Mouse (Mus musculus): ENCODE results near the gene Kcnh2.
"Not testable (repeated sequence)": the region's sequence is repeated elsewhere in the genome, so short reads cannot be mapped to it uniquely, and the experiment has no call there.

Gene Kcnh2

DNA sequence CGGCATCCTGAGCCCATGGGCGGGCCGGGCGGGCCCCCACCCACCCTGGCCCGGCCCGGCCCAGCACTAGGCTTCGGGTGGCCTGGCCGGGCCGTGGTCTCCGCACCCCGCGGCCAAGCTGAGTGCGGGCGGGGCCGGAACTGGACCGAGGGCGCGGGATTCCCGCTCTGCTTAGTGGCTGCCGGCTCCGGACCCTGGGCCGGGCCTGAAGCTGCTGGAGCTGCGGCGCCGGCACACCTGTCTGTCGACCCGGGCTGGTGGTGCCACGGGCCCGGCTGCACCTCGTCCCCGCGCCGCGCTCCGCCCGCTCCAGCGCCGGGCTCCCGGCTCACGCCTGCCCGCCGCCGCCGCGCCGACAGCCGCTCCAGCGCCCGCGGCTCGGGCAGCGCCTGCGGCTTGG, at the start of gene Kcnh2:
Gene Kcnh2 (minus strand): TSS at position 327 of the 400 bp plus-strand sequence.
- no peak for DNase-seq

DNA sequence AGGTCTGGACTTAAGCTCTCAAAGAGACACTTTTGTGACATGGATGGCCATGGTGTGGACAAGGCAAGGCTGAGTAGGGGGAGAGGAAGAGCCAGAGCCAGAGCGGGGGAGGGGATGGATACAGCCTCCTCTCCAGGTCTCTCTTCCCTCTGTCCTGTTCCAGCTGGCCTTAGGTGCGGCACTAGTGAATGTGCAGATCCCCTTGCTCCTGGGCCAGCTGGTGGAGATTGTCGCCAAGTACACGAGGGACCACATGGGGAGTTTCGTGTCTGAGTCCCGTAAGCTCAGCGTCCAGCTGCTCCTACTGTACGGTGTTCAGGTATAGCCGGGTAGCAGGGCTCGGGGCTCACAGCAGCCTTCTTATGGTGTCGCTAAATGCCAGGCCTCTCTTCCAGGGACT, 49.0 kb upstream of the Kcnh2 start:
- DNase-seq: no peak

DNA sequence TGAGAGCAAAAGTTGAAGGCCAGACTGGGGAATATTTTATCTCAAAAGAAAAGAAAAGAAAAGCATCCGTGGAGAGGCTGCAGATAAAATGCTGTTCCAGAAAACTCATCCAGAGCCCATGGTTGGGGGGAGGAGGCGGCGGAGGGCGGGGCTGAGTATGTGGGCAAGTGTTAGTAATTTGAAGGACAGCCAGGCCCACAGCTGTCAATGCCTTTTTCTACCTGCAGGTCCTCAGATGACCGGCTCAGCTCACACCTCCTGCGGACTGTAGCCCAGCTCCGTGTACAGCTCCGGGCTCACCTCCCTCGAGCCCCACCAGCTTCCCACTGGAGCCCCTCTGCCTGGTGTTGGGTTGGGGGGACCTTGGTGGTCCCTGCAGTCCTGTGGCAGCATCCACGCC, 48.3 kb upstream of the Kcnh2 start:
- no peak for DNase-seq

DNA sequence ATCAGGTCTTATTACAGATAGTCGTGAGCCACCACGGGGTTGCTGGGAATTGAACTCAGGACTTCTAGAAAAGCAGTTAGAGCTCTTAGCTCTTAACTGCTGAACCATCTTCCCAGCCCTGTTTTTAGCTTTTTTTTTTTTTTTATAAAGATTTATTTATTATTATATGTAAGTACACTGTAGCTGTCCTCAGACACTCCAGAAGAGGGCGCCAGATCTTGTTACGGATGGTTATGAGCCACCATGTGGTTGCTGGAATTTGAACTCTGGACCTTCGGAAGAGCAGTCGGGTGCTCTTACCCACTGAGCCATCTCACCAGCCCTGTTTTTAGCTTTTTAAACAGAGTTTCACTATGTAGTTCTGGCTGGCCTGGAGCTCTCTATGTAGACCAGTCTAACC, 44.9 kb upstream of the Kcnh2 start:
- DNase-seq: not testable (repeated sequence)

DNA sequence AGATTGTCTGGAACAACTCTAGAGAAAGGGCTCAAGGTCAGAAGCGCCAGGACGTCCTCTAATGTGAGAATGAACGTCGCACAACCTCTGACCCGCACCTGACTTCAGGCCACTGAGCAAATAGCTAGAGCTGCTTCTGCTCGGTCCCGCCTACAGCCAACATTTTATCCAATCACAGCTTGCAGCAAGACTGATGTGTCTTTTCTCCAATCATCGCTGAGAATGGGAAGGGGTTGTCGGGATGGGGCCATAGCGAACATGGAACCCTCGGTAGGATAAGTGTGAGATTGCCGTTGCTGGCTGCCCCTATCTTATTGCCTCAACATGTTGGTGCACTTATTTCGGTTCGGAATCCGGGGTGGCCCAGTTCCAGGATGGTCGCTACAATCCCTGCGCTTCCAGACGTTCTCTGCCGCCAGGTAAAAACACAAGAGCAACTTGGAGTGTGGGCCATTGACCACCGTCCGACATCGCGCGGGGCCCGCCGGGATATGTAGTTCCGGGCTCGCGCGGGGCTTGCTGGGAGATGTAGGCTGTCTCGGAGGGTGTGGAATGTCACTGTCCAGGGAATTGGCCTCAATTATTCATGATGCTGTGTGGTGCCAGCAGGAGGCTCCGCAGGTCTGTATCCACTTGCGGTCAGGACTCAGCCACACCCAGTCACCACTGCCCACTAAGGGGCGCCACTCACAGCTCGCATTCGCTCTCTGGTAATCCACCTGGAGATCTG, 42.9 kb upstream of the Kcnh2 start:
- DNase-seq: peak; percentile 96

DNA sequence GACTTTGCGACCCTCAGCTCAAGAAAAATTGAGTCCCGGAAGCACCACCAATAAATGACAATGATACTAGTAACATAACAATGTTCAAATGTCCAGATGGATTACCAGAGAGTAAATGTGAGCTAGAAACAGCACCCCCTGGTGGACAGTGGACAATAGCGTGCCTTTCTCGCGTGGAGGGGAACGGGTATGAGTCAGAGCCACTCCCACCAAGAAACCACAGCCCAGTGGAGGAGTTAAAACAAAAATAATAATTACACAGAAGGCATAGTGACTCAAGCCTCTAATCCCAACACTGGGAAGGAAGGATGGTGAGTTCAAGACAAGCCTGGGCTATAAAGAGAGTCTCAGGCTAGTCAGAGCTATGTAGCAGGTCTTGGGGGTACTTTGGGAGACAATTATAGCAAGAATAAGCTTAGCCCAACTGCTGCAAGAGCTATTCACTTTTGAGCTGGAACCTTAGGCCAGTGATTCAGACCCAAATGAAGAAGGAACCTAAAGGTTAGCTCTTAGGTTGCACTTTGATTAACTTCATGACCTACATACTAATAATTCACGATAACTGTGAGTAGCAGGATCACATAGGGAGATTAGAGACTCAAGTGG, 42.1 kb upstream of the Kcnh2 start, which contains the start of gene Abcb8:
Gene Abcb8 (plus strand): TSS at position 272 of the 606 bp plus-strand sequence.
- DNase-seq: peak; percentile 87

DNA sequence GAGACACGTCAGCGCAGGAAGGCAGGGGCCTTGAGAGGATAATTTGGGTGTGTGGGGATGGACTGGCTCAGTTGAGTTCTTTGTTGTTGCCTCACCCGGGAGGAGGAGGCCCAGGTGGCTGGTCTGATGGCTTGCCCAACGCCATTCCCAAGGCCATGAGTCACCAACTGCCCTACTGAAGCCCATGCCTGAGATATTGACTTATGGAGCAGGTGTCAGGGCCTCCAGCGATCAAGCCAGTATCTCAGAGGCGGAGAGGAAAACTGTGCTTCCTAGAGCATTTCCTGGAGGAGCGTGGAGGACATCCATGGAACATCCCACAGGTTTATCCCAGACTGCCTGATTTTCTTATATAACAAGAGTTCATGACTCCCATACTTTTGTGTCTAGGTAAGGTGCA, 41.3 kb upstream of the Kcnh2 start:
- no peak for DNase-seq

DNA sequence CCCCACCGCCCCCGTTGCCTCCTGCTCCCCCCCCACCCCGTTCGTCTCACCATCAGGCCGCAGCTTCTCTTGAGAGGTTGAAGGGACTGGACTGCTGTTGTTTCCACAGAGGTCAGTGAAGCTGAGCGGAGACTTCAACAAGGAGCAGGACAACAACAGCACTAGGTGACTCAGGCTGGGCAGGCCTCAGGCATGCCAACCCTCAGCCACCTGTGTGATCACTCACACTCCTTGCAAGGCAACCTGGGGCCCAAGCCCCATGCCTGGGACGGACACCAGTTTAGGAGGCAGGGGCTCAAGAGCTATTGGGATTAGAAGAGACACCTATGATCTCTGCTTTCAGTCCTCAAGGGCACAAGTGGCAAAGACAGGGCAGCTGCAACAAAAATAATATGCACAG, 40.5 kb upstream of the Kcnh2 start, which contains the start of gene Atg9b:
Gene Atg9b (minus strand): TSS at position 280 of the 400 bp plus-strand sequence.
- DNase-seq: no peak

DNA sequence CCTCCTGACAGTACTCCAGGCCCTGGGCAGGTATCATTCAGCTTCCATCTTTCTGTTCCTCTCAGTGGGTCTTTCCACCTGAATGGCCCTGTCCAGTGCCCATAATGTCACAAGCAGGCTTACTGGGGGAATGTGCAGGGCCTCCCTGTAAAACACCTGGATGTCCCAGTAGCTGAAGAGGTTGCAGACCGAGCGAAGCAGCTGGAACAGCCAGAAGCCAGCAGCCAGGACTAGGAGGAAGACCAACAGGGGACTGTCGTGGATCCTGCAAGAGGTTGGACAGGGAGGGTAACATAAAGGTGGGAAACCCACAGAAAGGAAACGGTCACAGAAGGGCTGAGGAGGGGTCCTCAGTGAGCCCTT, 38.2 kb upstream of the Kcnh2 start:
- DNase-seq: no peak

DNA sequence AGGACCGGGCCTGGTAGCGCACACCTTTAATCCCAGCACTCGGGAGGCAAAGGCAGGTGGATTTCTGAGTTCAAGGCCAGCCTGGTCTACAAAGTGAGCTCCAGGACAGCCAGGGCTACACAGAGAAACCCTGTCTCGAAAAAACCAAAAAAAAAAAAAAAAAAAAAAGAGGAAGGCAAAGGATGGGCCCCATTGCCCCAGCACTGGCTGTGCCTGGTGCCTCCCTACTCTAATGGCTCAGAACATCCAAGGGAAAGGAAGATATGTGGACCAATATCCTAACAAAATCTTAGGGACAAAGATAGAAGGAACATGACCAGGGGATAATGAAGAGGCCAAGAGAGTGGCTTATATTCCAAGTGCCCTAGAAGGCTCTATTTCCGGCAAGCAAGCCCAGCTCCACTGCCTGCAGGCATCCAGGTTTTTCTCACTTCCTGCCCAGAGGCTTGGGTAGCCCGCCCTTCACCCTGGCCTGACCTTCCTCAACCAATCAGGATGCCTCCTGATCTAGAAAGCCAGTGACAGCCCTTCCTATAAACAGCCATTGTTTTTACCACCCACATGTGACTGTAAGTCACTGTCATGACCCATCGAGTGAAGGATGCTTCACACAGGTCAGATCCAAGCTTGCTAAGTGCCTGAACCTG, 37.7 kb upstream of the Kcnh2 start:
- DNase-seq: peak; percentile 54

DNA sequence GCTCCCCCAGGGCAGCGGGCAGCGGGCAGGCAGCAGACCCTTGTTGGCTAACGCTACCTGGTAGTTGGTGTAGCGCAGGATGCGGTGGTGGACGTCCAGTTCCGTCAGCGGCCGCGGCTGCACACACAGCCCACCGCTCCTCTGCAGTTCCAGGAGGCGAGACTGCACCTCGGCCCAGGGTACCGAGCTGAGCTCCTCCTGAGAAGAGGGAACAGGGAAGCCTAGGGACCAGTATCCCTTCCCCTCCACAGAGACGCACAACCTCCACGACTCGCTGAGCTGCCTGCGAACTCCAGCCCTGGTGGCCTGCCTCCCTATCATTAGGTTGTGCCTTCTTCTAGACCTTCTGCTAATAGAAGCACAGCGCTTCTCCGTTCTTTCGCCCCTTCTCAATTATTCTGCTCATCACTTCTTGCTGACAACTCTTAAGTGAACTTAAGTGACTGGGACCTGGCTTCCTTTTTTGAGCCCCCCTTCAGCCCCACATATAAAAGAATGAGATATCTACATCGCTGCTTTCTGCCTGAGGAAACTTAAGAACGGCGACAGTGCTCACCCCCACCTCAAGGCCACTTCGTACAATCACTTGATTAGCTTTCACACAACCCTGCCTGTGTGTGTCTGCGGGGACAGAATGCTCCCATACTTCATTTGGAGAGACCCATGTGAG, 37.0 kb upstream of the Kcnh2 start:
- no peak for DNase-seq

DNA sequence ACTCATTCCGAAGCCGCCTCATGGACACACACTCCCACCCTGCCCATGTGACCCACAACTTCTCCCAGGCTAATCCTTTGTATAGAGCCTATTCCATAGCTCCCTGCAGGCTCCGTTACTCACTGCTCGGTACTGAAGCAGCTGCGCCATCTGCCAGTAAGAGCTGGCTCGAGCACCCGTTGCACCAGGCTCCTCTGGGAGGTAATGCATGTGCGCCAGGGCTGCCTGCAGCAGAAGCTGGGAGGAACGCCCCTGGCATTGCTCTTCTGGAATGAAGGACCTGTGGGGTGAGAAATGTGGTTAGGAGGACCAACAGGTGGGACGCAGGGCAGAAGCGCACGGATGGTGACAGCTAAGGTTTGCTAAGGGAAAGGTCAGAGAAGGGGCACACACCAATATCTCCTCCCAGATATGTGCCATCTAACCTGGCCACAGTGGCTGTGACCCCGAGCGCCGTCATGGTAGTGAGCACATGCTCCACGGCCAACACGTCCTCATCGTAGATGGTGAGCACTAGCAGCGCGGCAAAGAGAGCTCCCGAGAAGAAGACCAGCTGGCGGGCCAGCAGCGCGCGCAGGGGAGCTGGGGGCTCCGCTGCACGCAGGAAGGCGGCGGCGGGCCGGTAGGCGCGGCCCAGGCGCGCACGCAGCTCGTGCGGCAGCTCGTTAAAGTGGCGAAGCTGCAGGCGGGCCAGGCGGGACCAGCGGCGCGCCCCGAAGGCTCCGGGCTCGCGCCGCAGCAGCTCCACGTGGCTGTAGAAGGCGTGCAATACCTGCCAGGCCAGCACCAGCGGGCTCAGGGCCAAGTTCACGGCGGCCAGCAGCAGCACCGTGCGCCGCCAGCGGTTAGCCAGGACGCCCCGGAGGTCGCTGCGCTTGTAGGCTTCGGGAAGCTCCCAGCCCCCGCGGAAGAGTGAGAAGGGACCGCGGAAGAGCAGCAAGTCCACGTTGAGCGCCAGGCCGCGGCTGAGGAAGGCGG, 36.1 kb upstream of the Kcnh2 start:
- peak; percentile 82 for DNase-seq

DNA sequence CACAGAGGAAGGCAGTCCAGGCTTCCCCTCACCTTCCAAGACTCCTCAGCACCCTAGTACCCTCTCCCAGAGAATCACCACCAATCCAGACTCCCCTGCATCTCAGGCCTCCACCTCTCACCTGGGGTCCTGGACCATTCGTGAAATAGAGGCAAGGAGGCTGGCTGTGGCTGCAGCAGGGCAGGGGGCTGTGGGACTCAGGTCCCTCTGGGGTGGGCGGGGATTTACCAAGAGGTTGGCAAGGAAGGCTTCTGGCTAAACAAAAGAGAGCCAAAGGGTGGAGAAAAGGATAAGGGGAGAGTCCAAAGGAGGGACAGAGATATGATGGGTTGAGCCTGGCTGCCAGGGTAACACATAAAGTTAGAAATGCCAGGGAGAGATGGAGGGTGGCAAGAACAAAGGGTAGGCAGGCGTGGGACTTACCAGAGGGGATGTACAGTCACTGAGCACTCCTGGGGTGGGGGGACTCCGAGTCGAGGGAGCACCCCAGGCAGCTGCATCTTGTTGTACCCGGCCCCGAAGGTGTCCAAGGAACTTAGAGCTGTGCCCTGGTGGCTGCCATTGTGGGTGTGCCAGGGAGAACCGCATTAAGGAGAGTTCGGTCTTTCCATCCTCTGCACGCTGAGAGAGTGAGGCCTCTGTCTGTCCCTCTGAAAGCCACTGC, 34.6 kb upstream of the Kcnh2 start:
- no peak for DNase-seq

DNA sequence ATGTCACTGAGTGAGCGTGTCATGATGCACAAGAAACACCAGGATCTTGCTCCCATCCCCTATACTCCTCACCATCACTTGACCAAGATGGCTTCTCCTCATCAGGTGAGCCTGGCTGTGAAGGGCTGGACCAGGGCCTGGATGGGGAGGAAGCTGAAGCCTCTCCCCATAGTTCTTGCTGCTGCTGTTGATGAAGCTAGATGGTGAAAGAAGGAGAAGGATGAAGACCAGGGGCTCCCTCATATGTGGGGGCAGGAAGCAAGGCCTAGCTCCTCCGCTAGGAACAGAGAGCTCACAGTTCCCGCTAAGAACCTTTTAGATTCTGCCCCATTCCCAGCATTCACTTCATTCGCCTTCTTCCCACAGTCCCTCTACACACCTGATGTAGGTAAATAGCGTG, 34.0 kb upstream of the Kcnh2 start:
- DNase-seq: no peak

DNA sequence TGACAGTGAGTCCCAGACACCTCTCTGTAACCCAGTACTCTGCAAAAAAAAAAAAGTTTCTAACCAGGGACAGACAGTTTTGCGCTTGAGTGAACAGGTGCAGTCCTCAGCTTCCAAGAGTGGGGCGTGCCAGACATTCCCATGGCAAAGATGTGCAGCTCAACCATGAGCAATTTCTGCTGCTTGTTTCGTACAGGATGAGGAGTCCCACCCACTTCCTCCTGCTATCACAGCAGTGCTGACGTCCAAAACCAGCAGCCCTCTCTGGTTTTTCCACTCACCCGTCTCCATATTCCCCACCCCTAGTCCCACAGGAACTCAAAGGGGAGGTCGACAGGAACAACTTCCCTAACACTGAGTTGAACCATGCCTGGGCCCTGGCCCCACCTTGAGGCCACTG, 33.0 kb upstream of the Kcnh2 start:
- DNase-seq: peak; percentile 53

DNA sequence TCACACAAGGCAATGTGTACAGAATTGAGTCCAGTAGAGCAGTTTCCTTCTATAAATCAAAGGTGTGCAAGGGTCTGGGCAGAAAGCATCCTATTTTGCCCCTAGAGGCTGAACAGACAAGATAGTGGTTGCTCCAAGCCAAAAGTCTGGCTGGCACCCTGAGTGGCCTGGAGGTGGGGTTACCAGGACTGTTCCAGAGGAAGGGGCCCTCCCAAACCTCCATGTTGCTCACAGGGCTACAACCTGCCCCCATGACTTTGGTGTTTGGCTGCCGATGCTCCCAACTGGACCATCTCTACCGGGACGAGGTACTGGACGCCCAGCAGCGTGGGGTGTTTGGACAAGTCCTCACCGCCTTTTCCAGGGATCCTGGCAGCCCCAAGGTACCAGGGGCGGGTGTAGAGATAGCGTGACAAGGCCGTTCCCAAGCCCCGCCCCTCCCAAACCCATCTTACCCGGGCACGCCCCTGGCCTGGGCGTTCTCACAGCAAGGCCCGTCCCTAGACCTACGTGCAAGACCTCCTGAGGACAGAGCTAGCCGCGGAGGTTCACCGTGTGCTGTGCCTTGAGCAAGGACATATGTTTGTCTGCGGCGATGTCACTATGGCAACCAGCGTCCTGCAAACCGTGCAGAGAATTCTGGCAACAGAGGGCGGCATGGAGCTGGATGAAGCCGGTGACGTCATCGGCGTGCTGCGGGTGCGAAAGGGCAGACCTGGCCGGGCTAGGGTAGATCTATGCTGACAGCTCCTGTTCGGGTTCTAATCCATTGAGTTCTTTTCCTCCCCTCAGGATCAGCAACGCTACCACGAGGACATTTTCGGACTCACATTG, 31.8 kb upstream of the Kcnh2 start:
- peak; percentile 93 for DNase-seq

DNA sequence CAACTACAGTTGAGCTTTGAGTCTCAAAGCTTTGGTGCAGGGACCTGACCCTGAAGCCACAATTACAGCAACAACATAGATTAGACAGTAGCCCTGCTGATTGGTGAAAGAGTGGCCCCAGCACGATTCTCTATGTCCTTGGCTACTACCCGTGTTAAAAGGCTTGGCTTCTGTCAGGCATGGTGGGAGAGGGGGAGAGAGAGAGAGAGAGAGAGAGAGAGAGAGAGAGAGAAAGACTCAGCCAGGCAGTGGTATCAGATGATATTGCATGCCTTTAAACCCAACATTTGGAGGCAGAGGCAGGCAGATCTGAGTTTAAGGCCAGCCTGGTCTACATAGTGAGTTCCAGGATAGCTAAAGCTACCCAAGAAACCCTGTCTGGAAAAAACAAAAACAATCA, 30.6 kb upstream of the Kcnh2 start:
- DNase-seq: no peak

DNA sequence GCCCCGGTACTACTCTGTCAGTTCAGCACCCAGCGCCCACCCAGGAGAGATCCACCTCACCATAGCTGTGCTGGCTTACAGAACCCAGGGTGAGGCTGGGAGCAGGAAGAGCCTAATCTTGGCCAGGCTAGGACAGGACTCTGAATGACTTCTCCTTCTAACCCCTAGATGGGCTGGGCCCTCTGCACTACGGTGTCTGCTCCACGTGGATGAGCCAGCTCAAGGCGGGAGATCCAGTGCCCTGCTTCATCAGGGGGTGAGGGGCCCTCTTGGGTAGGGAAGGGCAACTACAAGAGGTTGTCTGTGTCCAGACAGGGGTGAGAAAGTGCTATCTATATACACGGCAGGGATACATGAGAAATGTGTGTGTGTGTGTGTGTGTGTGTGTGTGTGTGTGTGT, 30.1 kb upstream of the Kcnh2 start:
- no peak for DNase-seq

DNA sequence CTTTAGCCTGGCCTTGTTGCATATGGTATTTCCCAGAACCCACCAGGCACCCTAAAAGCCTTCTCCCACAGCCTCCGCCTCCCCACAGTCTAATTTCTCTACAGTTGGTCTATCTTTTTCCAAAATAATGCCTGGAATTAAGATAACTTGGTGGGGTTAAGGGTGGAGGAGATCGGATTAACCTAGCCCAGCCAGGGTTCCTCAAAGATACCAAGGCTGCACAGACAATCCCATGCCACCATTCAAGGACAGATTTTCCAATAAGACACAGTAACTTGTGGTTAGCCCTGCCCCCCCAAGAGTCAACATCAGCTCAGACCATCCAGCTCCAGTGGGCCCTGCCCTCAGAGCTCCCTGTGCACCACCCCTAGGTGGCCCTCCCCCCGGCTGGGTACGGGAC, 29.1 kb upstream of the Kcnh2 start:
- no peak for DNase-seq

DNA sequence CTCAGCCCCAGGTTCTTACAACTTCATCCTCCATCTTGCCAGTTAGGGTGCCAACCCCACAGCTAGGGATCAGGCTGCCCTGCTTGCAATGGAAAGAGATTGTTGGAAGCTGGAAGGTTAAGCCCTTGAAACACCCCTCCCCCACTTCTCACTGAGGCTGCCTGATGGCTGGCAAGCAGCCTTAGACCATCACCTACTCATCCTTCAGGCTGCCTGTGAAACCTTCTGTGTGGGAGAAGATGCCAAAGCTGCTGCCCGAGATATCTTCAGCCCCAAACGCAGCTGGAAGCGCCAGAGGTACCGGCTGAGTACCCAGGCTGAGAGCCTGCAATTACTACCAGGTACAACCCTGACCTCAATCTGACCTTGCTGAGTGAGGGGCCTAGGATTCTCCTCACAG, 28.1 kb upstream of the Kcnh2 start:
- DNase-seq: no peak

DNA sequence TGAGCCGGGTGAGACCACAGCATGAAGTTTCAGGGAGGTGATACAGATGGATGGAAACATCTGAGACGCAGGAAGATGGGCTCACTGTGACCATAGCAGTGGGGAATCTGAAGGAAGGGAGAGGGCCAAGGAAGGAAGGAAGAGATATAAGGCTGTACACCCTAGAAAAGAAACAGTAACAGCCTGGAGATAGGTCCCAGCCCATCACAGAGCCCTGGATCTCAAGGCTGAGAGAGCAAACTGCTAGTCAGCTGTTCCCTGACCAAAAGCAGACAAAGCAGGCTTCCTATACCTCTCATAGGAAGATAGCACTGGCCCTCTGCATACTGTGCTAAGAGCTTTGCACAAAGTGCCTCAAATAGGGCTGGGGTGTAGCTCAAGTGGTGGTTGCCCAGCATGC, 27.3 kb upstream of the Kcnh2 start:
- DNase-seq: no peak

All from kidney, postnatal 10 days (tissue).